Mouse (Mus musculus): ENCODE data around the gene Slc24a4.

DNA sequence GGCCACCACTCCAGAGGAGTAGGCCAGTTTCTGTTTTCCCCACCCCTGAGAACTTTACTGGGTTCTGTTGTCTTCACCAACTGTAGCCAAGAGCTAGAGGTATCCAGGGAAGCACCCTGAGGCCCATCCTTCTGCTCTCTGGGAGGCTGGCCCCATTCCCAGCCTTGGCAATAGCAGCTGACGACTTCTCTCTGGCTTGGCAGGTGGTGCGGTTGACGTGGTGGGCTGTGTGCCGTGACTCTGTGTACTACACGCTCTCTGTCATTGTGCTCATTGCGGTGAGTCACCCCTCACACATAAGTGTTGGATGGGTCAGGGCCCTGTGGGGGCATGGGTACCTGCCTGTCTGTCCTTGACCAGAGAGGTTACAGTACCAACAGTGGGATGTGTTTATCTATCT, 94.9 kb downstream of the Slc24a4 start:
- TF ChIP-seq ELF1 (IDR thresholded peaks at IDR 0.05; ENCODE audit: low read depth, low read length) (no peak), POLR2A (IDR thresholded peaks at IDR 0.05; ENCODE audit: low read depth, low read length) (no peak), CTCF (conservative IDR thresholded peaks at IDR 0.05 in 1 of 2, IDR thresholded peaks at IDR 0.05 in 1 of 2; ENCODE audit: low read depth in 2 of 2, low read length in 2 of 2) (no peak), ZMIZ1 (IDR thresholded peaks at IDR 0.05; ENCODE audit: low read depth, low read length) (no peak), MAZ (IDR thresholded peaks at IDR 0.05; ENCODE audit: low read depth, low read length) (no peak), ZC3H11A (IDR thresholded peaks at IDR 0.05; ENCODE audit: low read depth, low read length) (no peak), TCF12 (IDR thresholded peaks at IDR 0.05; ENCODE audit: low read depth, low read length) (no peak), MEF2A (IDR thresholded peaks at IDR 0.05; ENCODE audit: borderline replicate concordance, low read depth, low read length) (no peak)
